Mouse (Mus musculus) ES-Bruce4 (cell line): ENCODE results near the gene Ech1. TPM values are rescaled to one million over a fixed set of nuclear protein-coding genes. Genes with fewer than 3 reads are reported as not detected.

Experiments used
- H3K27ac ChIP-seq: 2 replicates; pipeline ENCODE4 v1.5.1; 2012; ENCODE audit warnings: low read length, inconsistent platforms; ENCODE audit not compliant: insufficient read depth
- H3K27me3 ChIP-seq: 2 replicates; pipeline ENCODE4 v1.6.1; 2012; ENCODE audit warnings: mild to moderate bottlenecking, low read length, inconsistent platforms; ENCODE audit not compliant: control insufficient read depth, poor library complexity, insufficient read depth, severe bottlenecking
- H3K36me3 ChIP-seq: 2 replicates; pipeline ENCODE4 v1.6.1; 2012; ENCODE audit warnings: inconsistent platforms, mild to moderate bottlenecking, low read length, moderate library complexity; ENCODE audit not compliant: control insufficient read depth, poor library complexity, insufficient read depth, severe bottlenecking
- H3K4me1 ChIP-seq: one replicate; pipeline ENCODE4 v1.8.1; 2011; ENCODE audit warnings: low read length; ENCODE audit not compliant: control insufficient read depth, insufficient read depth
- H3K4me3 ChIP-seq: 2 replicates; pipeline ENCODE4 v1.5.1; 2011; ENCODE audit warnings: low read depth, mild to moderate bottlenecking, low read length
- H3K9ac ChIP-seq: 2 replicates; pipeline ENCODE4 v1.6.1; 2012; ENCODE audit warnings: low read depth, mild to moderate bottlenecking, inconsistent platforms; ENCODE audit not compliant: poor library complexity, severe bottlenecking
- H3K9me3 ChIP-seq: replicated peaks from 2 replicates; pipeline ENCODE4 v1.6.1; 2012; ENCODE audit warnings: mild to moderate bottlenecking, low read length, inconsistent platforms; ENCODE audit not compliant: control insufficient read depth, poor library complexity, insufficient read depth, severe bottlenecking
- CTCF ChIP-seq: IDR thresholded peaks from one replicate; pipeline ENCODE4 v1.8.1; 2011; ENCODE audit warnings: low read depth, low read length
- EP300 ChIP-seq: IDR thresholded peaks from 2 replicates; pipeline ENCODE4 v1.6.1; 2011; ENCODE audit warnings: low read depth, low read length; ENCODE audit not compliant: insufficient read depth
- POLR2A ChIP-seq: IDR thresholded peaks from one replicate; pipeline ENCODE4 v1.8.1; 2011; ENCODE audit warnings: low read length; ENCODE audit not compliant: insufficient read depth
- polyA plus RNA-seq: library from polyadenylated mRNA; stranded (reverse); fragments of >200 nt; gene quantifications from 2 replicates; pipeline ENCODE4 v1.2.4, GENCODE M21; 2011; ENCODE audit warnings: low read depth; ENCODE audit not compliant: missing spikeins, insufficient read depth, insufficient read length

The Ech1 gene
- 41.3 and 53.0 TPM in 2 replicates for polyA plus RNA-seq

DNA sequence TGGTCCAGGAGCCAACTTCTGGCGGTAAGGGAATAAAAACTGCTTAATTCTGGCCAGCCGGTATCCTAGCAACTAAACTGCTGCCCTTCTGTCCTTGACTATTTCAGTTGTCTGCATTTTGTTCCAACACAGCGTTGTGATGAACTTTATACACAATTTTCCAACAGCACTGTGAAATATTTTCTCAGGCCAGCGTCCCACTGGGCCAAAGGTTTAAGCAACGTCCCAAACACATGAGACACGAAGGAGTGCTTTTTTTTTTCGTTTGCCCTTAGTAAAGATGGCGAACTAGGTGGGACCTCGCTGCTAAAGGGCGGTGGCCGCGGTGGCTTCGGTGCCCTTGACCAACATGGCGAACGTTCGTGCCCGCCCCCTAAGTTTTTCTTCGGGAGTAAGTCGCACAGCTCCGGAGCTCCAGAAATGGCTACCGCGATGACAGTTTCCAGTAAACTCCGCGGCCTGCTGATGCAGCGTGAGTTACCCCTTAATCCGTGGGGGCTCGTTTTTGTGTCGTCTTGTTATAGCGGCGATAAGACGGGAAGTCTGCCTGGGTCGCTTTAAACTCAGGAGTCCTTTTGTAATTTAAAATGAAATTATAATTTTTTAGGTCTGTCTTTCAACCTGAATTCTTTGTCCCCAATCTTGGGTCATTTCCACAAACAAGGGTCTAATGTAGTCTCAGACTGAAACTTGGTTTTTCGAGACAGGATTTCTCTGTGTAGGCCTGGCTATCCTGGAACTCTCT, at the start of gene Ech1:
Gene Ech1 (plus strand): TSS at position 277 of the 745 bp plus-strand sequence.
- 0 out of 2 replicates have a peak, but pooled peaks have one; percentile 31 for TF ChIP-seq EP300
- no peak for TF ChIP-seq POLR2A
- TF ChIP-seq CTCF, result no peak
- Histone ChIP-seq H3K27me3 (no peaks in the 10 kb centered on the region), H3K36me3 (peaks cover 21% of the 10 kb centered on the region), H3K4me3 (peak within 1 kb of the TSS; percentile 70), H3K9ac (peak within 1 kb of the TSS; percentile 74), H3K4me1 (peaks cover 2% of the 10 kb centered on the region), H3K27ac (peak within 1 kb of the TSS; percentile 95), H3K9me3 (no peaks in the 10 kb centered on the region)

DNA sequence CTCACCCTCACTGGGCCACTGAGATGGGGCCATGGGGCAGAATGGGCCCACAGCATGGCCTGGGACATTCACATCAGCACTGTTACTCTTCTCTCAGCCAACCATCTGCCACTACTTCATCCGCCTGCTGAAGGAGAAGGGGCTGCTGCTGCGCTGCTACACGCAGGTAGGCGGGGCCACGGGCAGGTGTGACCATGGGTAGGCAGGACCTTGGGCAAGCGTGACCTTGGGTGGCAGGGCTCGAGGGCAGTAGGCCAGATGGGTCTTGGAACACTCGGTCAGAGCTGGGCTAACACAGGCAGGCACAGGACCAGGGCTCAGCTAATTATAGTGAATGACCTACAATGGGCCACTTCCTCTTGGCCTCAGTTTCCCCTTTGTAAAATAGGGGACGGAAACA, 46.2 kb upstream of the Ech1 start:
- H3K9me3 ChIP-seq, result no peaks in the 10 kb centered on the region
- H3K27me3 ChIP-seq, result no peaks in the 10 kb centered on the region
- H3K27ac ChIP-seq, result no peak overlapping the region
- H3K4me1 ChIP-seq, result peaks cover 3% of the 10 kb centered on the region
- no peaks in the 10 kb centered on the region for H3K36me3 ChIP-seq
- TF ChIP-seq CTCF (no peak), POLR2A (no peak), EP300 (no peak)
- H3K9ac ChIP-seq, result no peak overlapping the region
- no peak overlapping the region for H3K4me3 ChIP-seq

DNA sequence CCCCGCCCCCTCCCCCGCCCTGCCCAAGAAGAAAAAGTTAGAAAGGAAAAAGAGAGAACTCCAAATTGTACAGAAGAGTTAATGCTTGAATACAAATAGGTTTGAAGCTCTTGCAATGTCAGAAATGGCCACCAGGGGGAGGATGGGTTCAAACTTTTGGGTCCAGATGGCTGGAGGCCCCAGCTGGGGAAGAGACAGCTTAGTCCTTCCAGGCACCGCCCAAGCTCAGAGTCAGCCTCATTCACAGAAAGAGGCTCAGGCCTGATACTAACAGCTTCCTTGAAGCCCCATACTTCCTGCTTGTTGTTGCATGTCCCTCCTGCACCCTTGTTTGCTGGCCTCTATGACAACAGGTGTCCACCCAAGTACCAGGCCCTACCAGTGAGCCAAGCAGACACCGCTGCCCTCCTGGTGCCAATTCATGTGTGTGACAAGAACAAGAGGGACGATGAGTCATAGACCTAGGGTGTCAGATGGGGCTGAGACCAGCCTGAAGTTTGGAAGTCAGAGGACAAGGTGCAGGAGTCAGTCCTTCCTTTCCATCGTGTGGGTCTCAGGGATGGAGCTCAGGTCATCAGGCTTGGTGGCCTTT, 44.9 kb upstream of the Ech1 start:
- Histone ChIP-seq H3K27ac (no peak overlapping the region), H3K9ac (no peak overlapping the region), H3K36me3 (no peaks in the 10 kb centered on the region), H3K27me3 (no peaks in the 10 kb centered on the region), H3K9me3 (no peaks in the 10 kb centered on the region), H3K4me3 (no peak overlapping the region), H3K4me1 (peaks cover 7% of the 10 kb centered on the region)
- TF ChIP-seq EP300, result no peak
- peak; percentile 73 for TF ChIP-seq CTCF

DNA sequence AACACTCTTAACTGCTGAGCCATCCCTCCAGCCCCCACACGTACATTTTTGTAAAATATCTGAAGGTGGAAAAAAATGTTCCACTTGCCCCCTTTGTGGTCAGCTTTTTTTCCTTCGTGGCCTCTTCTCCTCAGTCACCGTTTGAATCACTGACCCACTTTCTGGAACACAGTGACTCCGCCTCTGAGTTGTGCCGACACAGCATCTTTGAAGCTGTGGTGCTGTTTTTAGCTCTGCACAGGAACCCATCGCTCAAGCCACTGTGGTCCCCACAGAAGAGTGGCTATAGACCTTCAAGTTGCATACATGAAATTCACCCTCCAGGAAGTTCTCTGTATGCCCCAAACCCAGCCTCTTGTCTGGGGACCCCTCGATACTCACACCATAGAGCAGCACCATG, 44.2 kb upstream of the Ech1 start:
- Histone ChIP-seq H3K27ac (no peak overlapping the region), H3K36me3 (no peaks in the 10 kb centered on the region), H3K9me3 (no peaks in the 10 kb centered on the region), H3K4me3 (no peak overlapping the region), H3K27me3 (no peaks in the 10 kb centered on the region), H3K4me1 (peaks cover 7% of the 10 kb centered on the region), H3K9ac (no peak overlapping the region)
- TF ChIP-seq EP300, result no peak

DNA sequence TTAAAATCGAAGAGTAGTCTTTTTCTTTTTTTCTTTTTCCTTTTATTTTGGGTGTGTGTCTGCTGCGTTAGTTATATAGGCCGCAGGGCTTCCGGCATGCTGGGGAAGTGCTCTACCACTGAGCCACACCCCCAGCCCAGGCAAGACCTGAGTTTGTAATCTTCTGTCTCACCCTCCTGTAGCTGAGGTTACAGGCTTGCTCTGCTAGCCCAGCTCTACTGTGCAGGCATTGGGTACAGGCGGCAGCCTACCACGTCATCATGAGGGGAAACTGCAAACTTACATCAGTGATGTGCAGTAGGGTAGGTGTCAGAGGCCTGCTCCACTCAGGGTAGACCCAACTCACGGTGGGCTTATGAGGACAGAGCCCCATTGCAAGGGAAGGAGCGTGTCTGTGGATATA, 43.8 kb upstream of the Ech1 start:
- no peak for TF ChIP-seq EP300
- TF ChIP-seq POLR2A, result no peak
- TF ChIP-seq CTCF, result no peak
- Histone ChIP-seq H3K27me3 (no peaks in the 10 kb centered on the region), H3K4me3 (no peak overlapping the region), H3K36me3 (no peaks in the 10 kb centered on the region), H3K27ac (no peak overlapping the region), H3K9ac (no peak overlapping the region), H3K4me1 (peaks cover 7% of the 10 kb centered on the region), H3K9me3 (no peaks in the 10 kb centered on the region)

DNA sequence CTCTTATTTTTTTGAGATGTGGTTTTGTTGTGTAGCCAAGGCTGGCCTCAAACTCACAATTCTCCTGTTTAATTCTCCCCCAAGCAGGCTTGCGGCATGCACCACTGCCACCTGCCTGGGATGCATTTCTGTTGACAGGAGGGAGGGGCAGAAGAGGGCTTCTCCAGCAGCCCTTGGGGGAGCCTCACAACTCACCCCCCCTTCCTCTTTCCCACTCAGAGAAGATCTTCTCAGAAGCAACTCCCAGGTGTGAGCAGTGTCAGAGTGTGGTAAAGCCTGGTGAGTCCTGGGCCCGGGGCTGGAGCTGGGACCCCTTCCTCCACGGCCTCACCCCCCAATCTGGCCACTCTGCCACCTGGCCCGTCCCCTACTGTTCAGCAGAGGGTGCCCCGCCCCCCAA, 39.9 kb upstream of the Ech1 start:
- Histone ChIP-seq H3K27ac (no peak overlapping the region), H3K27me3 (no peaks in the 10 kb centered on the region), H3K36me3 (no peaks in the 10 kb centered on the region), H3K4me1 (peaks cover 10% of the 10 kb centered on the region), H3K9me3 (no peaks in the 10 kb centered on the region), H3K9ac (no peak overlapping the region), H3K4me3 (no peak overlapping the region)
- TF ChIP-seq EP300 (no peak), CTCF (no peak), POLR2A (no peak)
